Mouse (Mus musculus) ovary, adult 2 months (tissue): ENCODE results near the gene Bub1. TPM values are rescaled to one million over a fixed set of nuclear protein-coding genes. Genes with fewer than 3 reads are reported as not detected.

Experiments
- polyA plus RNA-seq: library from polyadenylated mRNA; depleted of rRNA; stranded (reverse); fragments of >200 nt; gene quantifications from 2 replicates; pipeline ENCODE4 v1.2.3, GENCODE M21; 2012; rRNA removed

The Bub1 gene
- 0.53 and 1.5 TPM in 2 replicates for polyA plus RNA-seq

DNA sequence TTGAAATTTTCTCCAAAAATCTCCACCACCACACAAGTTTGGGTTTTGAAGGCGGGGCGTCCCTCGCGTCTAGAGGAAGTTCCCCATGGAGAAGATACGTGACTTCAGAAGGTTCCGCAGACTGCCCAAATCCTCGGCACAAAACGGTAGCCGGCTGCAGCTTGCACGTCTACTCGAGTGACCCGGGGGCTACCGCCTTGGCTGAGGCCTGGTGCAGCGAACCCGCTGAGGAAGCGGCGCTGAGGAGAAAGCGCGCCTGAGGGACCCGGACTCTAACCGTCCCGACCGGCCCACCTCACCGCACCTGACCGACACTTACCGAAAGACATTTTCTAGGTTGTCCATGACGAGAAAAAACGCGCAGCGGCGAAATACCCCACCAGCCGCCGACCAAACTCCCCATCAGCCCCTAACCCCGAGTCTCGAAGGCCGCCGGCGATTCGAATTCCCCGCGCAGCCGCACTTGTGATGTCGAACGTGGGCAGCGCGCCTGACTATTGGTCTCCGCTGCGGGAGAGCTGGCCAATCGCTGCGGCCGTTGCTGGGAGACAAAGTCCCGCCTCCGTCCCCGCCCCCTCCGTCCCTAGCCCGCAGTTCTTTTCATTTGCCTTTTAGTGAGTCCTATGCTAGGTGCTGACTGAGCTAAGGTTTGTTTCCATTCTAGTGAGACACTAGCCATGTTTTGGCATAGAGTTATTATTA lies at the start of gene Bub1:
Gene Bub1, minus strand, starts transcription at position 465 of the 702 bp plus-strand sequence.

DNA sequence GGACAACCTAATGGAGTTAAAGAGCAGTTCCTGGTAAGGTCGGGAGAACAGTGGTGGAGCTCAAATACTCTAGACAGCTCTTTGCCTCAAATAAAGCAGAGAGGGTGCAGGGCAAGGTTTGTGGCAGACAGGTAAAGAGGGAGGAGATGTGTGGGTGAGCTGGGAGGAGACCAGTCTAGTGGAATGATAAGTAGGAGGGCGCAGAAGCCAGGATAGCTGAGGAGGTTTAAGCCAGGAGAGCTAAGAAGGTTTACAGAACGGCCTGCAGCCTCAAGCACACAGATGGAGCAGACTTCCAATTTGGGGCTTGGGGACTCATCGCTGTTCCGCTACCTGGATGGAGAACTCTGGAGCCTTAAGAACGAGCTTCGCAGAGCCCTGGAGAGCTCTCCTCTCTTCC lies 6.9 kb upstream of the Bub1 start, which contains the start of gene Acoxl:
Gene Acoxl, plus strand, starts transcription at position 301 of the 400 bp plus-strand sequence.

DNA sequence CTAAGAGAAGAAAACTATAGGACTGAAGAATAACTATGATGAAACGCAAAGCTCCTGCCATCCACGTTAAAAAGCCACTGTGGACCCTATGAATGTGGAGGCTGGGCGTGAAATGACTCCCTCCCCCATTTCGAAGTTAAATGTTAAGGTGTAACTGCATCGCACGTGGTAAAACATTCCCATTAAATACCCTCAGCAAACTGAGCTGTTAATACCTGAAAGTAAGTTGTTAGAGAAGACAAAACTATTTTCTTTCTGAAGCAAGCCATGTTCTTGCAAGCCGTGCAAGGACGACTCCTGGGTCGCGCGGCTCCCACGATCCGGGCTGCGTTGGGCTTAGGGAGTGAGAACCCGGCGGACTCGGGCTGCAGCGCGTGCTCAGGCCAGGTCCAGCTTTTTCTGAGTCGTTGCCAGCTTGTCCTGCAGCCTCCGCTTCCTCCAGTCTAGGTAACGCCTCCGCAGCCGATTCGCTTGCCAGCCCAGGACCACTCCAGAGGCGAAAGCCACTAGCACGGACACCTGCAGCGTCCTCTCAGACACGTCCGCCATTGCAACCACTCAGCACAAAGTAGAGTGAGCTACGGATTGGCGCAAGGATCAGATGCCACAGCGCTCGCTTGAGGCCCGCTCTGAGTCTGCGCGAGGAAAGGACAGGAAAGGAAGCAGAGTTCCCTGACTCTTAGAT lies 39.6 kb downstream of the Bub1 start, which contains the start of gene Mtln:
Gene Mtln, minus strand, starts transcription at position 570 of the 685 bp plus-strand sequence.

DNA sequence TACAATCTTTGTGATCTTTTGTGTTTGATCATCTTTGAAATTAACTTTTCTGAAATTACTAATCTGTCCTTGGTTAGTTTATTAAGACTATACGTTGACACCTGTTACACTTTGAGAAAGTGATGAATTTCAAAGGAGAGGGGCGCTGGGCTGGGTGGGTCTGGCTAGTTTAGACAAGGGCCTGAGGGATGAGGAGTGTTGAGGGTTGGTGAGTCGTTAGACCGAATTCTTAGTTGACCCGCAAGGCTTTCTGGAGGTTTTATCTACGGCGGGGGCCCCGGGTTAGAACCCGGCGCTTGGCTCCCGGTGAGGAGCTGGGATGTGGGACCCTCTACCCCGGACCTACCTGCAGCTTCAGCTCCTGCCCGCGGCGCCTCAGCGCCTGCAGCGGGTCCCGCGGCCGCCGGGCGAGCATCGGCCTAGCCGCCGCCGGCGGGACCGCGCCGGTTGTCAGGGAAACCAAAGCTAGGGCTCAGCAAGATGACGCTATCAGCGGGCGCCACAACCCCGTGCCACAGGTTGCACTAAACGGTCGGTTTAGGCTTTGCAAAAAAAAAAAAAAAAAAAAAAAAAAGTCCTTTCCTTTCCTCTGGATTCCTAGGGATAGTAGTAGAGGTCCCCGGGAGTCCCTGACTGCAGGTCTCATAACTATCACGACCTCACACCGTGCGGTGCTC lies 43.1 kb downstream of the Bub1 start, which contains the start of gene Nphp1:
Gene Nphp1, minus strand, starts transcription at position 458 of the 677 bp plus-strand sequence.

Other genes starting within 250 kb of the Bub1 start
- 2.7 and 3.5 TPM in 2 replicates for gene Zfp661, start 244.8 kb downstream of the Bub1 start, polyA plus RNA-seq
- 46.1 and 71.2 TPM in 2 replicates for gene Mrps5, start 244.6 kb downstream of the Bub1 start, polyA plus RNA-seq
- 3.4 and 4.1 TPM in 2 replicates for gene Mal, start 175.2 kb downstream of the Bub1 start, polyA plus RNA-seq
- gene Mall, start 101.9 kb downstream of the Bub1 start, polyA plus RNA-seq: 8.7 and 8.9 TPM in 2 replicates
- gene Nphp1, start 43.0 kb downstream of the Bub1 start, polyA plus RNA-seq: 10.3 and 13.9 TPM in 2 replicates
- 82.7 and 135 TPM in 2 replicates for gene Mtln, start 39.4 kb downstream of the Bub1 start, polyA plus RNA-seq
- 0.67 and 0.73 TPM in 2 replicates for gene Acoxl, start 7.0 kb upstream of the Bub1 start, polyA plus RNA-seq